Mouse (Mus musculus) liver, adult 2 months (tissue): ENCODE results near the gene Gpr137b. TPM values are rescaled to one million over a fixed set of nuclear protein-coding genes. Genes with fewer than 3 reads are reported as not detected.
"Not testable (repeated sequence)": the region's sequence is repeated elsewhere in the genome, so short reads cannot be mapped to it uniquely, and the experiment has no call there.

Source experiments
- DNase-seq: peaks from one replicate; pipeline ENCODE4 v3.0.0-alpha.2; 2011; ENCODE audit warnings: low read depth, low spot score; ENCODE audit errors: extremely low read depth
- H3K27ac ChIP-seq: fragments of 200-500 bp; replicated peaks from 2 replicates; pipeline ENCODE4 v1.5.1; 2012; ENCODE audit warnings: low read depth, mild to moderate bottlenecking, control low read depth, inconsistent platforms, low read length; ENCODE audit not compliant: insufficient read depth
- H3K27me3 ChIP-seq: fragments of 200-500 bp; 2 replicates; pipeline ENCODE4 v1.6.1; 2012; ENCODE audit warnings: mild to moderate bottlenecking, moderate library complexity, low read length, inconsistent platforms; ENCODE audit not compliant: control insufficient read depth, insufficient read depth
- H3K36me3 ChIP-seq: fragments of 200-500 bp; 2 replicates; pipeline ENCODE4 v1.6.1; 2012; ENCODE audit warnings: low read length, inconsistent platforms; ENCODE audit not compliant: control insufficient read depth, insufficient read depth
- H3K4me1 ChIP-seq: fragments of 200-500 bp; 2 replicates; pipeline ENCODE4 v1.6.1; 2011; ENCODE audit warnings: low read length; ENCODE audit not compliant: control insufficient read depth, insufficient read depth
- H3K4me3 ChIP-seq: fragments of 200-500 bp; 2 replicates; pipeline ENCODE4 v1.5.1; 2011; ENCODE audit warnings: low read depth, mild to moderate bottlenecking, control low read depth, low read length, moderate library complexity; ENCODE audit not compliant: insufficient read depth
- H3K79me2 ChIP-seq: fragments of 200-500 bp; 2 replicates; pipeline ENCODE4 v1.6.1; 2012; ENCODE audit warnings: inconsistent platforms, mild to moderate bottlenecking, low read length, moderate library complexity; ENCODE audit not compliant: control insufficient read depth, insufficient read depth
- H3K9ac ChIP-seq: fragments of 200-500 bp; 2 replicates; pipeline ENCODE4 v1.6.1; 2012; ENCODE audit warnings: low read depth, mild to moderate bottlenecking, control low read depth, inconsistent platforms, low read length
- CTCF ChIP-seq: fragments of 200-500 bp; IDR thresholded peaks from 2 replicates; pipeline ENCODE4 v1.5.1; 2011; ENCODE audit warnings: low read depth, low read length, control low read depth
- WGBS: fragments of 180-500 bp; shearing (Covaris S2); methylation state at CpG from one replicate; pipeline ENCODE4 v1.1.7; 2018; 5-methylcytosine and 5-hydroxymethylcytosine counted together
- polyA plus RNA-seq: library from polyadenylated mRNA; depleted of rRNA; stranded (reverse); fragments of >200 nt; gene quantifications from 2 replicates; pipeline ENCODE4 v1.2.3, GENCODE M21; 2012; rRNA removed
- total RNA-seq: library from RNA; depleted of rRNA; stranded (reverse); fragments of >200 nt; gene quantifications from 2 replicates; pipeline ENCODE4 v1.2.3, GENCODE M21; 2014; rRNA removed

Gene Gpr137b
- total RNA-seq: 1.1 and 2.0 TPM in 2 replicates
- polyA plus RNA-seq: 1.7 and 4.3 TPM in 2 replicates

DNA sequence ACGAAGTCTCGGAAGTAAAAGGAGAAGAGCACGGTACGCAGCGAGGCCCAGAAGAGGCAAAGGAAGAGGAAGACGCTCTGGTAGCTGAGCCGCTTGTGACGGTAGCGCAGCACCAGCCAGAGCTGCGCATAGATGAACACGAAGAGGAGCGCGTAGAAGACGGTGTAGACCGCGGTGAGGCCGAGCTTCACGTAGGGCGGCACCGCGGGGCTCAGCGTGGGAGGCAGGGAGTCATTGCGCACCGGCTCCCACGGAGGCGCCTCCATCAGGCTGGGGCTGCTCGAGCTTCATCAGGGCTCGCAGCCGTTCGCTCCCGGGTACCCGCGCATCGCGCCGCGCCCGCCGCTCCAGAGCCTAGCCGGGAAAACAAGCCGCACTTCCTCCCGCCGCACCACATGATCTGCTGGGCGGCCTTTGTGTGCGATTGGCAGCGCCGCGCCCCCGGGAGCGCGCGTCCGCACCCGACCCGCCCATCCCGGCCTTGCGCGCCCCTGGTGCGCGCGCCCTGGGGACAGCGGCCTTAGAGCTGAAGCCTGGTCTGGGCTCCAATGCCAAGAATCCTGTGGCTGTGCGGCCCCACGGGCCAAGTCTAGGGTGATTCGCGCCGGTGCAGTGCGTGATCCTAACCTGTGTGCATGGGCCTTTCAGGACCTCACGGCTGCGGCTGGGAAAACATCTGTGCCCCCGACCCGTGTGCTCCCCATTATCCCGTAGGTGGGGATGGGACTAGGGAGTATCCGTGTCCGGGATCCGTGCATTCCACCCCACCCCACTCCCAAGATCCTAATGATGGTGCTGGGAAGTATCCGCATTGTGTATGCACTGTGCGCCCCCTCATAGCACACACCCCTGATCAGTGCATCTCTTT is at the start of gene Gpr137b:
Gpr137b (minus strand) TSS at position 787 of the 868 bp plus-strand sequence.
- Histone ChIP-seq H3K4me3 (peak within 1 kb of the TSS; percentile 66), H3K27ac (peak within 1 kb of the TSS; percentile 48; the same call in 1 of the 2 replicates), H3K9ac (peak within 1 kb of the TSS; percentile 38)
- not testable (repeated sequence) for H3K4me1 ChIP-seq, DNase-seq, H3K36me3 ChIP-seq, H3K27me3 ChIP-seq, H3K79me2 ChIP-seq
- under 1% methylated on average over 51 of the region's 78 CpGs for WGBS

GRCm38 (mm10) chr13:13438112-13438953 is 44.5 kb upstream of the Gpr137b start:
- peak overlapping the region; percentile 38; the same call in 1 of the 2 replicates for H3K4me3 ChIP-seq
- H3K27ac ChIP-seq, H3K4me1 ChIP-seq, H3K36me3 ChIP-seq, H3K9ac ChIP-seq, H3K79me2 ChIP-seq, H3K27me3 ChIP-seq, DNase-seq: not testable (repeated sequence)
- WGBS: 1% methylated on average over 18 of the region's 28 CpGs

GRCm38 (mm10) chr13:13437460-13438015 is 43.7 kb upstream of the Gpr137b start, which contains the start of gene Nid1:
TSS of gene Nid1 (plus strand) at chr13:13437551.
- not testable (repeated sequence) for DNase-seq, H3K4me1 ChIP-seq, H3K9ac ChIP-seq, H3K79me2 ChIP-seq, H3K27ac ChIP-seq, H3K36me3 ChIP-seq, H3K27me3 ChIP-seq
- H3K4me3 ChIP-seq: peak within 1 kb of the TSS; percentile 61; the same call in 1 of the 2 replicates
- WGBS: 2% methylated on average over 26 of the region's 39 CpGs

GRCm38 (mm10) chr13:13436161-13436560 is 42.3 kb upstream of the Gpr137b start:
- H3K27me3 ChIP-seq, H3K36me3 ChIP-seq, DNase-seq, H3K4me1 ChIP-seq, H3K27ac ChIP-seq, H3K79me2 ChIP-seq, H3K9ac ChIP-seq, H3K4me3 ChIP-seq: not testable (repeated sequence)
- 78% methylated on average over 5 of the region's 7 CpGs for WGBS

- not testable (repeated sequence) for H3K36me3 ChIP-seq, H3K27me3 ChIP-seq, DNase-seq, H3K9ac ChIP-seq, H3K79me2 ChIP-seq, H3K27ac ChIP-seq, H3K4me1 ChIP-seq, H3K4me3 ChIP-seq
- WGBS: 32% methylated on average over 2 of the region's 5 CpGs
These were observed 29.5 kb upstream of the Gpr137b start for GRCm38 (mm10) chr13:13423301-13423700.

DNA sequence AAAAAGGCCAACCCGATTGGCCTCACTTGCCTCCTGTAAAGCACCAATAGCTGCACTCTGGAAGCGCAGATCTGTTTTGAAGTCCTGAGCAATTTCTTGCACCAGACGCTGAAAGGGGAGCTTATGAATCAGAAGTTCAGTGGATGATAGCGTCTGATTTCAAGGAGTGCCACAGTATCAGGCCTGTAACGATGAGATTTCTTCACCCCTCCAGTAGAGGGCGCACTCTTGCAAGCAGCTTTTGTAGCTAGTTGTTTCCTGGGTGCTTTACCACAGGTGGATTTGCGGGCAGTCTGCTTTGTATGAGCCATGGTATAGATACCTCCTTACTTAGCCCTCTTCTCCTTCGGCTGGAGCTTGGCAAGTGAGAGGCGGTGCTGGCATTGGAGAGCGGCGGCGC is 25.0 kb upstream of the Gpr137b start:
- TF ChIP-seq CTCF: peak; percentile 5; the same call in 1 of the 2 replicates
- not testable (repeated sequence) for DNase-seq, H3K36me3 ChIP-seq, H3K27ac ChIP-seq, H3K9ac ChIP-seq, H3K4me3 ChIP-seq, H3K4me1 ChIP-seq, H3K27me3 ChIP-seq, H3K79me2 ChIP-seq
- 94% methylated on average over 7 of the region's 12 CpGs for WGBS

- WGBS: 83% methylated on average over 4 of the region's 4 CpGs
- not testable (repeated sequence) for DNase-seq, H3K79me2 ChIP-seq, H3K4me3 ChIP-seq, H3K27ac ChIP-seq, H3K4me1 ChIP-seq, H3K27me3 ChIP-seq, H3K36me3 ChIP-seq, H3K9ac ChIP-seq
These were observed 22.2 kb upstream of the Gpr137b start for GRCm38 (mm10) chr13:13416007-13416337.
